Mouse (Mus musculus) intestine, postnatal 0 days (tissue): ENCODE data around the gene Cant1. TPM values are rescaled to one million over a fixed set of nuclear protein-coding genes. Genes with fewer than 3 reads are reported as not detected.

Source experiments
- ATAC-seq: fragments of 200-750 bp; cut with Nextera tagmentation; 2 replicates; pipeline ENCODE4 v1.8.0; 2017; ENCODE audit warnings: mild to moderate bottlenecking, moderate TSS enrichment, moderate library complexity
- H3K27ac ChIP-seq: fragments of 300-500 bp; sonication (generic); 2 replicates; pipeline ENCODE4 v1.5.1; 2014; ENCODE audit warnings: mild to moderate bottlenecking, low read depth, low read length, moderate library complexity
- H3K27me3 ChIP-seq: fragments of 300-500 bp; sonication (generic); replicated peaks from 2 replicates; pipeline ENCODE4 v1.6.1; 2014; ENCODE audit warnings: low read length, mixed read lengths; ENCODE audit not compliant: control insufficient read depth, insufficient read depth
- H3K36me3 ChIP-seq: fragments of 300-500 bp; sonication (generic); 2 replicates; pipeline ENCODE4 v1.6.1; 2014; ENCODE audit warnings: mild to moderate bottlenecking, moderate library complexity; ENCODE audit not compliant: control insufficient read depth, insufficient read depth
- H3K4me1 ChIP-seq: fragments of 300-500 bp; sonication (generic); replicated peaks from 2 replicates; pipeline ENCODE4 v1.6.1; 2014; ENCODE audit warnings: antibody characterized with exemption, low read length, mixed read lengths; ENCODE audit not compliant: control insufficient read depth, insufficient read depth
- H3K4me2 ChIP-seq: fragments of 300-500 bp; sonication (generic); replicated peaks from 2 replicates; pipeline ENCODE4 v1.6.1; 2014; ENCODE audit warnings: low read depth, mild to moderate bottlenecking, moderate library complexity
- H3K4me3 ChIP-seq: fragments of 300-500 bp; sonication (generic); 2 replicates; pipeline ENCODE4 v1.5.1; 2014; ENCODE audit warnings: low read depth, low read length
- H3K9ac ChIP-seq: fragments of 300-500 bp; sonication (generic); 2 replicates; pipeline ENCODE4 v1.6.1; 2014; ENCODE audit warnings: mild to moderate bottlenecking, low read depth, low read length
- H3K9me3 ChIP-seq: fragments of 300-500 bp; sonication (generic); 2 replicates; pipeline ENCODE4 v1.6.1; 2016; ENCODE audit warnings: mixed run types; ENCODE audit not compliant: control insufficient read depth
- CTCF ChIP-seq: sonication (generic); IDR thresholded peaks from 2 replicates; pipeline ENCODE4 v1.5.1; 2016; ENCODE audit warnings: low read depth, mild to moderate bottlenecking, control low read depth, antibody characterized with exemption, moderate library complexity
- WGBS: fragments of 180-500 bp; shearing (Covaris S2); extraction: QIAGEN DNeasy Blood & Tissue Kit; methylation state at CpG from one replicate; pipeline ENCODE4 v1.1.7; 2014; 5-methylcytosine and 5-hydroxymethylcytosine counted together
- polyA plus RNA-seq: library from polyadenylated mRNA; unstranded; fragments of >200 nt; fragmentation: Nextera tagmentation; extraction: Ambion mirVana; gene quantifications from 2 replicates; pipeline ENCODE4 v1.2.1, GENCODE M21; 2015

The Cant1 gene
- polyA plus RNA-seq = 35.0 and 36.1 TPM in 2 replicates

DNA sequence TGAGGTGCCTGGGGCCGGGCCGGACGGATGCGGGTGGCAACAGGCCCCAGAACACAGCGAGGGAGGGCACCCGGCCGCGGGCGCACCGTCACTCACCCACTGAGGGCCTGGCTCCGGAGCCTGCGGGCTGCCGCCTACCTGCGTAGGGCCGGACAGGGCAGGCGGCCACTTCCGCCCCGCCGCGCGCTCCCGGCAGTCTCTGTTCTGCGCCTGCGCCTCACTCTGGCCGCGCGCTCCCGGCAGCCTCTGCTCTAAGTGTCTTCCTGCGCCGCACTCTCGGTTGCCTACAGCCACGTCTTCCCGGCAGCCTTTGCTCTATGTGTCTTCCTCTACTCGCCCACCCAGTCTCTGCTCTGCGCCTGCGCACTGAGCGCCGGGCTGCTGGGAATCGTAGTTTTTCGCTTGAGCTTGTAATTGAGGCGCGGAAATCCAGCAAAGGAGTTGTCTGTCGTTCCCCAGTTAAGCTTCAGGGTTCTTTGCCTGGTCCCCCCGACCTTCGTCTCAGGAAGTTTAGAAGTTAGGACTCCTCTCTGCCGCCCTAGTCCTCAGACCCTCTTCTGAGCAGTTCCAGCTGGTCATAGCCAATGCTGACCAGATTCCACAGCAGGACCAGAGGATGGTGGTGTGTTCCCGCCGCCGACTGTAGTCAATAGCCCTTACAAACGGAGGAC lies at the start of gene Cant1:
Gene Cant1 (minus strand): TSS at position 253 of the 671 bp plus-strand sequence.
- peak within 1 kb of the TSS; percentile 95 for H3K27ac ChIP-seq
- H3K9me3 ChIP-seq = no peaks in the 10 kb centered on the region
- WGBS = under 1% methylated on average over 46 of the region's 50 CpGs
- H3K27me3 ChIP-seq = no peaks in the 10 kb centered on the region
- peaks cover 5% of the 10 kb centered on the region for H3K4me1 ChIP-seq
- H3K9ac ChIP-seq = peak within 1 kb of the TSS; percentile 82
- H3K4me2 ChIP-seq = peak within 1 kb of the TSS; percentile 90
- peak within 1 kb of the TSS; percentile 71 for H3K4me3 ChIP-seq
- TF ChIP-seq CTCF = 0 out of 2 replicates have a peak, but pooled peaks have one; percentile 20
- H3K36me3 ChIP-seq = peaks cover 17% of the 10 kb centered on the region; the same call in 1 of the 2 replicates
- peak; percentile 83 for ATAC-seq

DNA sequence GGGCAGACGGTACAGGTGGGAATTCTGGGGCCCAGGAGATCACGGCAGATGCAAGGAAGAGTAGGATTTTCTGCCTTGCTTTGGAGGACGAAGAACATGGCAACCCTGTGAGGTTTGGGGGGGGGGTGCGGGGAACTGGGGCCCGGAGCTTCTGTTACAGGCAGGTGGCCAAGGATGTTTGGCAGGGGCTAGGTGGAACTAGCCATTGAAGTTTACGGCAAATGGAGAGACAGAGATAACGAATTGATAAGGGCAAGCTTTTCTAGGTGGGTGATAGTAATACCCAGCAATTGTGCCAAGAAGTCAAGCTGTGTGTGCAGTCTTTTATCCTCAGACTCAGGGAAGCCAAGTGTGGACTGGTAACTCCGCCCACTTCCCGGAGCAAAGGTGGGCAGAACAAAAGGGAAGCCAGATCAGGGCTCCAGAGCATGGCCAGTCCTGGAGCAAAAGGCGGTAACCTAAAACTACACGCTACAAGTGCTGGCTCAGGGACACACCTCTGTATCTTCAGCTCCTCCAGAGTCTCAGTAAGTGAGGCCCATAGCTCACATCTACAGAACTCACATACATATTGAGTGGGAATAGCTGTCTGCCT lies 48.7 kb upstream of the Cant1 start:
- no peaks in the 10 kb centered on the region for H3K9me3 ChIP-seq
- H3K4me2 ChIP-seq = no peak overlapping the region
- 35% methylated on average over 11 of the region's 11 CpGs for WGBS
- no peak overlapping the region for H3K4me3 ChIP-seq
- H3K4me1 ChIP-seq = peaks cover 6% of the 10 kb centered on the region; the same call in 1 of the 2 replicates
- no peaks in the 10 kb centered on the region for H3K36me3 ChIP-seq
- H3K27ac ChIP-seq = peak overlapping the region; percentile 77
- TF ChIP-seq CTCF = no peak
- no peak overlapping the region for H3K9ac ChIP-seq
- H3K27me3 ChIP-seq = no peaks in the 10 kb centered on the region
- peak; percentile 56 for ATAC-seq

DNA sequence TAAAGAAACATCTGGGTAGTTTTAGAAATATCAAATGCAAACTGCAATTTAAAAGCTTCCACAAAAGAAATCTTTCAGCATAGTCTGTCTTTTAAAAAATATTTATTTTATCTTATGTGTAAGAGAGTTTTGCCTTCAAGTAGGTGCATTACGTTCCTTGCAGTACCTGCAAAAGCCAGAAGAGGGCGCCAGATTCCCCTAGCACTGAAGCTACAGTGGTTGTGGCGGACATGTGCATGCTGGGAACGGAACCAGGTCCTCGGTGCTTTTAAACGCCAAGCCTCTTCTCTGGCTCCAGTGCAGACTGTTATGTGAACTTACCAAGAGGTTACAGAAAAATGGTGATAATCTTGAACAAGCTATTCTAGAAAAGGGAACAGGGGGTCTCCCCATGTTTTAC lies 41.4 kb upstream of the Cant1 start:
- Histone ChIP-seq H3K36me3 (no peaks in the 10 kb centered on the region), H3K4me1 (no peaks in the 10 kb centered on the region), H3K27me3 (no peaks in the 10 kb centered on the region), H3K9me3 (no peaks in the 10 kb centered on the region), H3K27ac (no peak overlapping the region), H3K4me2 (no peak overlapping the region), H3K4me3 (no peak overlapping the region), H3K9ac (no peak overlapping the region)
- ATAC-seq = no peak
- TF ChIP-seq CTCF = peak; percentile 77
- 71% methylated on average over 6 of the region's 6 CpGs for WGBS

DNA sequence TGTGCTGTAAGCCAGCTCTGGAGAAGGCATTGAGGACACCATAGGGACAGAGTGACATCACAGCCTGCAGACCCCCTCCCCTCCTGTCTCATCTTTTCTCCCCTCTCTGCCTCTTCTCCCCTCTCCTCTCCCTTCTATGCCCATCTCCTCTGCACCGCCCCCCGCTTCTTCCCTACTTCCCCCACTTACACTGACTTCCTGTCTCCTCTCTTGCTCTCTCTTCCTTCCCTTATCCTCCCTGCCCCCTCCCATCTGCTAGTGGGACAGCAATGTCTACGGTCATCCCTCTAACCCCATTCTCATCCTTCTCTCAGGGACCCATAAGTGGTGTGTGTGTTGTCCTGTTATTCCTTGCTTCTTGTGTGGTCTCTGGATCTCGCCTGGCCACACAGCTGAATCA lies 40.6 kb upstream of the Cant1 start:
- ATAC-seq = no peak
- WGBS = 69% methylated on average over 4 of the region's 4 CpGs
- no peak for TF ChIP-seq CTCF
- H3K27ac ChIP-seq = no peak overlapping the region; the same call in 1 of the 2 replicates
- no peaks in the 10 kb centered on the region for H3K4me1 ChIP-seq
- H3K9ac ChIP-seq = no peak overlapping the region
- H3K9me3 ChIP-seq = no peaks in the 10 kb centered on the region
- H3K27me3 ChIP-seq = no peaks in the 10 kb centered on the region
- H3K4me2 ChIP-seq = no peak overlapping the region
- no peak overlapping the region for H3K4me3 ChIP-seq
- no peaks in the 10 kb centered on the region for H3K36me3 ChIP-seq

DNA sequence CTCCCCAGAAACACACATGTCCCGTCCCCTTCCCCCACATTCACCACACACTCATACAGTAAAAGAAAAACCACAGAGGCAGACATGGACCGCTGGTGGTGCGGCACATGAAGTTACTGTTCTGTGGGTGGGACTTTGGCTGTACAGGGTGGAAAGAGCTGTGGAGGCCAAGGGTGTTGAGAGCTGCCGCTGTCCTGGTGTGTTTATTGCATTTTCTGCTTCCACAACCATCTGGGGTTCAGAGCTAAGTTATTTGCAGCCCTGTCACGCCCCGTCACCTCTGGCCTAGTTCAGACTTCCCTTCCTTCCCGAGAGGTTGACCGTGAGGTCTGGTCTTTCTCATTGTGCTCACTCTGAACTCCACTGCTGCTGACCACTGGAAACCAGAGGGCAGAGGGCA lies 40.2 kb upstream of the Cant1 start:
- no peaks in the 10 kb centered on the region for H3K36me3 ChIP-seq
- ATAC-seq = peak; percentile 55; the same call in 1 of the 2 replicates
- H3K9ac ChIP-seq = no peak overlapping the region
- no peak for TF ChIP-seq CTCF
- no peak overlapping the region for H3K4me3 ChIP-seq
- no peak overlapping the region; the same call in 1 of the 2 replicates for H3K27ac ChIP-seq
- H3K4me1 ChIP-seq = 0 out of 2 replicates have a peak, but pooled peaks cover 3% of the 10 kb centered on the region
- no peaks in the 10 kb centered on the region for H3K9me3 ChIP-seq
- H3K27me3 ChIP-seq = no peaks in the 10 kb centered on the region
- no peak overlapping the region for H3K4me2 ChIP-seq
- 19% methylated on average over 8 of the region's 8 CpGs for WGBS

DNA sequence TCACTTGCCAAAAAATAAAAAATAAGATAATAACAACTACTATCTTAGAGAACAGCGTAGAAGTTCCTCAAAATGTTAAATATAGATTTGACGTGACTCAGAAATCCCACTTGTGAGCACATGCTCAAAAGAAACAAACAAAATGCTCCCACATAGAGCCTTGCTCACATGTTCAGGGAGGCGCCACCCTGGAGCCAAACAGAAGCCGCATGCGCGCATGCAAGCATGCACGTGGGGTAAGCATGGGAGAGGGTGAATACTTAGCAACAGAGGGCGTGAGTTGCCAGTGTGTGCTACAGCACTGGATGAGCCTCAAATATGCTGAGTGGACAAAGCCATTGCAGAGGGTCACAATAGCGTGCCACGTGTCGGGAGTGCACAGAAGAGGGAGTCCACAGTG lies 38.1 kb upstream of the Cant1 start:
- H3K4me1 ChIP-seq = 0 out of 2 replicates have a peak, but pooled peaks cover 3% of the 10 kb centered on the region
- ATAC-seq = no peak
- H3K4me2 ChIP-seq = no peak overlapping the region
- H3K27ac ChIP-seq = no peak overlapping the region
- no peak overlapping the region for H3K9ac ChIP-seq
- 74% methylated on average over 11 of the region's 11 CpGs for WGBS
- H3K36me3 ChIP-seq = no peaks in the 10 kb centered on the region
- H3K27me3 ChIP-seq = no peaks in the 10 kb centered on the region
- H3K9me3 ChIP-seq = no peaks in the 10 kb centered on the region
- TF ChIP-seq CTCF = no peak
- no peak overlapping the region for H3K4me3 ChIP-seq
